Mouse (Mus musculus) frontal cortex, postnatal 36 days (tissue): ENCODE results near the gene Gm28043.
"Not testable (repeated sequence)": the region's sequence is repeated elsewhere in the genome, so short reads cannot be mapped to it uniquely, and the experiment has no call there.

ENCODE experiments used
- DNase-seq, 2 experiments: peaks; one replicate each; pipeline ENCODE4 v3.0.0; 2022; ENCODE audit warnings: low spot score in 2 of 2

The Gm28043 gene

DNA sequence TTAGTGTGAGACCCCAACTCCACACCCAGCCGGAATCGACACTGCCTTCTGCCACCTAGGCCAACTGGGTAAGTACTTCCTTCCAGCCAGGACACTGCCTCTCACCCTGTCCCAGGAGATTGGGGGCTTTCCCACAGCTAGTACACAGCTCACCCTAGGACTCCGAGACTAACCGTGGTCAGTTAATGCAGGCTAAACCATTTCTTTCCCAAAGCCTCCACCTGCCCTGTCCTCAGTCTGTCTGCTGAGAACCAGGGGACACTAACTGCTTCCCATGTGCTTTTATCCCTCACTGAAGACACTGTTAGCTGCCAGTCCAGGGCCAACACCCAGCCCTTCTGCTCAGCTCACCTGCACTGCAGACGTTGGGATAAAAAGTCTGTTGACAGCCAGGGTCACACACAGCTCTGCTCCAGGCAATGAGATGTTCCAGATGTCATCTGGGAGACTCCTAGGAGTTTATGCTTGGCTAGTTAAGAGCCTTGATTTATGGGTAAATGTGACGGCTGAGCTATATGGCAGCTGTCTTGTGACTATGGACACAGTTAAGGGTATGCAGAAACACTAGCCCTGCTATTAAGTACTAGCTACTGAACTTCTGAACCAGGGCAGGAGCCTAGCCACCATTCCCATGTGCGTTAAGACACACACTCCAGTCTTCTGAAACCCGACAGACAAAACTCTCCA, 97.2 kb downstream of the Gm28043 start:
- no peak for DNase-seq

DNA sequence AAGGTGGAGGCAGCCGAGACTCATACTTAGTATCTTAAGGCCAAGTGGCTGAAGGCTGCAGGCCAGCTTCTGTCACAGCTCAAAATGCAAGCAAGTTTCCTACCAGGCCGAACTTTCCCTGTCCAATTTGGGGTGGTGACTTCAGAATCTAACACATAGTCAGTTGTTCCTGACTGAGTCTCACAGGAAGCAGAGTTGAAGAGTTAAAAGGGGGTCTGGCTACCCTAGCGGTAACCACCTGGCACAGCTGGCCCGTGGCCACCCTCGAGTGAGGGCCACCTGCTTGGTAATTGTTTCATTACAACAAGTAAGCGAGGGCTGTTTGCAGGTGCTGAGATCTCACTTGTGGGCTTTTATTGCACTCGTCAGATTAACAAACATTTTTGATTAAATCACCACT, 97.9 kb downstream of the Gm28043 start:
- no peak for DNase-seq

DNA sequence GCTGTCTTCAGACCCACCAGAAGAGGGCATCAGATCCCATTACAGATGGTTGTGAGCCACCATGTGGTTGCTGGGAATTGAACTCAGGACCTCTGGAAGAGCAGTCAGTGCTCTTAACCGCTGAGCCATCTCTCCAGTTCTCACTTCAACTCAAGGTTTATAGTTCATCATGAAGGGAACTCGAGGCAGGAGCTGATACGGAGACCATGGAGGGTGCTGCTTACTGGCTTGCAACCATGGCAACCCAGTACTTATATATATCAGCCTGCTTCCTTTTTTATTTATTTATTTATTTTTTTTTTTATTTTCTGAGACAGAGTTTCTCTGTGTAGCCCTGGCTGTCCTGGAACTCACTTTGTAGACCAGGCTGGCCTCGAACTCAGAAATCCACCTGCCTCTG, 99.1 kb downstream of the Gm28043 start:
- DNase-seq: not testable (repeated sequence)

DNA sequence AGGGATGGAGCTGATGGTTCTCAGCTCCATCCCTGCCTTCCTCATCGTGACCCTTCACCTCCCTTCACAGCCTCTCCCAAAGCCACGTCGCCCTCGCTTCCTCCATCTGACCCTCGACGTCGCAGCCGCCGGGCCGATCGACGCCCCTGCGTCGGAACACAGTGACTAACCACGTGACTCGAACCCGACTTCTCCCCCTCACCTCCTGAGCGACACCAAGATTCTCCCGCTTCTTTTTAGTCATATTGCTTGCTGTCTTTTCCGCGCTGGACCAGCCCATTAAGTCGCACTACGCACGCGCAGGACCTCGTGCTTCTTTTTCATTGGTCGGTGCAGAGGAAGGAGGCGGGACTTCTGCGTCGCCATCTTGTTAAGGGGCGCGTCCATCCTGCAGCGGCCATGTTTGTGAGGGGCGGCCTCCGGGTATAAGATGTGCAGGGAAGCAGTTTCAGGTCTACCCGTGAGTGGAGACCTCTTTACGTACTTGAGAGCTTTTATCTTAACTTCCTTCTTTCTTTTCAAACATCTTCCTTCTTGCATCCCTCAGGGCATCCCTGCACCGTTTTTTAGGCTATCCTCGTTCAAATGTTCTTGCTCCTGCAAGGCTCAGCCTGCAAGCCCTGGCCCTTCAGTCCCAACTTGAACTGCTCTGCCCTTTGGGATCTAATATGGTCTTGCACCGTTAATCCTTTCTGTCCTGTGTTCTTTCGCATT, 102.2 kb downstream of the Gm28043 start, which contains the start of gene Ccdc167:
Gene Ccdc167, minus strand, starts transcription at position 313 of the 714 bp plus-strand sequence.
- peak; percentile 97 to 98 for DNase-seq

DNA sequence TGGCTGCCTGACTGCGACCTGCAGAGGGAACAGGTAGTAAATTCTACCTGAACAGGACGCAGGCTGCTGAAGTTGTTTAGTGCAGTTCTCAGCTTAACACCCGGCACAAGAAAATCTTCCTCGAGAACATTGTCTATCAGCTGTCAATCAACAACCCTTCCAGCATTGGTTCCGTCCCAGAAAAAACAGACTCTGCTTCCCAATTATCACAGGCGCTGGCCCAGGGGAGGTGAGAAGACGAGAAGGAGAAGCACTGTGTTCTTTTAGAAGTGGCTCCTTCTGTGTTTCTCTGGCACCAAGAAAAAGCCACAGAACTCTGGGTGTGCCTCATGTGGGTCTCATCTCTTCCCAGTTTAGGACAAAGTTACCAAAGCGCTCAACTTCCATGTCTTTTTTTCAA, 104.0 kb downstream of the Gm28043 start:
- no peak for DNase-seq

DNA sequence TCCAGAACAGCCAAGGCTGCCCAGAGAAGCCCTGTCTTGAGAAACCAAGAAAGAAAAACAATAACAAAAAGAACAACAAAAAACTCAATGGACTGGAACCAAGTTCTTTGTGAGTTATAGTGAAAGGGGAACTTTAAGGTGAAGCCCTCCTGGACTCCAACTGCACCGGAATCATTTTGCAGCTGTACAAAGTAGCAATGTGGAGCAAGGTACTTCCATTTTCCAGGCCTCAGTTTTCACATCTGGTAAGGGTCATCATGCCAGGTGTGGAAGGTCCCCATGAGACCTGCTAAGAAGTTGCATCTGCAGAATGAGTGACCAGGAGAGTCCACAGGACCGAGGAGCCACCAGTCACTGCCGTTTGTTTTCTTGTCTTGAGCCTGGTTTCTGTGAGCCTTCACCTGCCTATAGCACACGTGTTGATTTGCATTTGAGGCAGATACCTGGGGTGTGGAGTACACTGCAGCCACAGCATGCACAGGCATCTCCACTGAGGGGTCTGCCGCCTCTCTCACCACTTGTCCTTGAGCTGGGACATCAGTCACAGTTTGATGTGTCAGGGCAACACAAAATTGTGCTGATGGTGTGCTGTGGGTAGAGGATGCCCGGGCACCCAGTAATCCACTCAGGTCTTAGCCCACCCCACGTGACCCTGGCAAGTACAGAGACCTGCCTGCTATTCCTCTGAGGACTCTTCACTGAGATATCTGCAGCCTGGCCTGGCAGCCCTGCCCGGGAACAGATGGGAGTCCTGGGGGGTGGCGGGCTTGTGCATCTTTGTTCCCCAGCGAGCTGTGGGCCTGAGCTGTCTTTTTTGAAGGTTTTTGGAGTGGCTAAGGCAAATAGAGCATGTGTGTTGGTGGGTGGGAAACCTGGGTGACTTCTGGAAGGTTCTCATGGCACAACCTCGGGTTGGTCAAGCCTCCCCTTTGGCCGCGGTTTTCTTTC, 105.2 kb downstream of the Gm28043 start:
- no peak for DNase-seq

DNA sequence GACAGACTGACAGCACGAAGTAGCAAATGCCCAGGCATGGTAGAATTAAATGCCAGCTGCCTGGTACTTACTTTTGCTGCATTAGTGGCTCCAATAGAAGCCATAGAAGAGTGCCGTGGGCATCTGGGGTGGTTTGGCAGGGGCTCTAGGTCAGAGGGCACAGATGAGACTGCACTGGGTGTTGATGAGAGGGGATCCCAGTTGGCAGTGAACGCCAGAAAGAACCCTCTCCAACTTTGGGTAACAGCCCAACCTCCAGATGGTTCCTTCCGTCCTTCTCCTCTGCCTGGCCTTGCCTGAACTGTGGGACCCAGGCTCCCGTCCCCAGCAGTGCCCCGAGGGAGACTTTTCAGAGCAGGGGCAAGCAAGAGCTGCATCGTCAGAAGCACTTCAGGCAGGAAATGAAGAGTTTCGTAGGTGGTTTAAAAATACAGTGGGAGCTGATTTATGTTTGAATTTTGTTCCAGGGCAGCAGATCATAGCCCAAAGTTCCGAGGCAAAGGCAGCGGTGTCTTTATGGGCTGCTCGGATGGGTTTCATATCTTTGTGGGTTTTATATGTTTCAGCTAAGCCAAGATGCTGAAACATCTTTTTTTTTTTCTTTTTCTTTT, 106.2 kb downstream of the Gm28043 start:
- DNase-seq: no peak

DNA sequence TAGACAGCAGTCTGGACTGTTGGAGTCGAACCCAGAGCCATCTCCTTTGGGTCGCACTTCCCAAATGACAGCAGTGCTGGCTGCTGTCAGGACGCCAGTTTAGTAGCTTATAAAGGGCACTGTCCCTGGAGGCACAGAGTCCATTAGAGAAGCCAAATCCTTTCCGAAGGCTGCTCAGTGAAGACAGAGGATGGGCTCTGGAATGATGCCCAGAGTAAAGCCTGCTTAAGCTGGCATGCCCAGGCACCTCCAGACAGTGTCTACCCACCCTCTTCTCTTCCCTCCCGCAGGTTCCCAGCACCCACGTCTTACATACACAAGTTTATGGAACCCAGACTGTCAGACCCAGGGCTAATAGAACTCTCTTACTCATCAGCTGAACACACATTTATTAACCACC, 109.9 kb downstream of the Gm28043 start:
- DNase-seq: no peak

DNA sequence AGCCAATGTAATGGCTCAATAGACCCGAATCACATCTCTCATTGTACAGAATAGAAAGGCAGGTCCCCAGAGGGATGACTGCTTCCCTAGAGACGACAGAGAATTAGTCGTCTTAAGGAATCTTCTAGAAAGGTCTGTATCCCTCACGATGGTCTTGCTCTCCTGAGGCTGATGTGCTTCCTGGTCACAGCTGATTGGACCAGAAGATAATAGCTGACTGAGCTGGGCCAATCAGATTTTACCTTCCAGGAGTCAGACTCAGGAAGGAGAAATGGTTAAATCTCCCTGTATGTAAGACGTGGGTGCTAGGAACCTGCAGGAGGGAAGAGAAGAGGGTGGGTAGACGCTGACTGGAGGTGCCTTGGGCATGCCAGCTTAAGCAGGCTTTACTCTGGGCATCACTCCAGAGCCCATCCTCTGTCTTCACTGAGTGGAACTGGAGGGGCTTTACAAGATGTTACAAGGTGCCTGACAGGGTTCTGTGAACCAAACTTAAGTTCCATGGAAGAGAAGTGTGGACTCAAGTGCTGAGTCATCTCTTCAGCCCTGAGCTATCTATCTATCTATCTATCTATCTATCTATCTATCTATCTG, 110.4 kb downstream of the Gm28043 start:
- DNase-seq: no peak

DNA sequence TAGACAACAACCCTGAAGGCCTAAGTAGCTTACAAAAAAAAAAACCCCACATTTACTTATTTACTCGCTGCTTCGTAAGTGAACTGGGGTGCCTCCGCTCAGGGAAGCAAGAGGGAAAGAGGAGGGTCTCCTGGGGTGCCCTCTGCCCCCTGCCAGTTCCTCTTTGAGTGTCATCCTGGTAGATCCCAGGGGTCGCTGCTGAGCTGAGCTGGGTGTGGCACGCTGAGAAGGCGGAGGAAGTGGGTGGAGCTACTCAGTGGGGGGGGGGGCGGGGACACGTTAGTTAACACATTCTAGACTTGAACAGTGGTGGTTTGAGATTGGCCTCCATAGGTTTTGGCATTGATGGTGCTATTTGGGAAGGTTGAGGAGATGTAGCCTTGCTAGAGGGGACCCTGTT, 113.4 kb downstream of the Gm28043 start:
- DNase-seq: no peak

DNA sequence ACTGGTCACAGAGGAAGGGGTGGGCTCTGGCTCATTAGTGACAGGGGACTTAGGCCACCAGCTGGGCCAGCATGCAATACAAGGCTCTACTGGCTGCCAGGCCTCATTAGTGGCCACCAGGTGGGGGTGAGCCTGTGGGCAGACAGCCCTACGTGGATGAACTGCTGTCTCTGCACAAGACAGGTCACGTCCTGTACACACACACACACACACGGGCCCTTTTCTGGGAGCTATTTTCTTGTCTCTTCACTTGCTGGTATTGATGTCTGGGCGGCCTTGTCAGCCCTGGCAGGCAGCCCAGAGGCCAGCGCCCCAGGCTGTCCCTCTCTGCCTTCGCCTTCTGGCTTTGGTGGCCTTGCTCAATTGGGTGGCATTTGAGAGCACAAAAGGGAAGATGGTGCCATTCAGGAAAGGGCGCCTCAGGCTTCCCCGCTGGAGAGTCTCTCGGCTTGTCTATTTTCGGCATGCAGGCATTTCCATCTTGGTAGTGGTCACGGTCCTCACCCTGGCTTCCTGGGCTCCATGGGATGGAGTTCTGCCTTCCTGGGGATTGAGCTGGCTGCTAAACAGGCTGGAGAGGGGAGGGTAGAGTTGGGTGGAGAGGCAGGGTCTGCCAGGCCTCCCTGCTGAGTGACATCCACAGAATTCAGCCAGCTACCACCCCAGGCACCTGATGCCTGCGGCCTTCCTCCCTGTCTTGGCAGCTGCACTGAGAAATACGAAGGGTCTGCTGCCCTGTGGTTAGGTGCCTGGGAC, 116.0 kb downstream of the Gm28043 start:
- no peak for DNase-seq

DNA sequence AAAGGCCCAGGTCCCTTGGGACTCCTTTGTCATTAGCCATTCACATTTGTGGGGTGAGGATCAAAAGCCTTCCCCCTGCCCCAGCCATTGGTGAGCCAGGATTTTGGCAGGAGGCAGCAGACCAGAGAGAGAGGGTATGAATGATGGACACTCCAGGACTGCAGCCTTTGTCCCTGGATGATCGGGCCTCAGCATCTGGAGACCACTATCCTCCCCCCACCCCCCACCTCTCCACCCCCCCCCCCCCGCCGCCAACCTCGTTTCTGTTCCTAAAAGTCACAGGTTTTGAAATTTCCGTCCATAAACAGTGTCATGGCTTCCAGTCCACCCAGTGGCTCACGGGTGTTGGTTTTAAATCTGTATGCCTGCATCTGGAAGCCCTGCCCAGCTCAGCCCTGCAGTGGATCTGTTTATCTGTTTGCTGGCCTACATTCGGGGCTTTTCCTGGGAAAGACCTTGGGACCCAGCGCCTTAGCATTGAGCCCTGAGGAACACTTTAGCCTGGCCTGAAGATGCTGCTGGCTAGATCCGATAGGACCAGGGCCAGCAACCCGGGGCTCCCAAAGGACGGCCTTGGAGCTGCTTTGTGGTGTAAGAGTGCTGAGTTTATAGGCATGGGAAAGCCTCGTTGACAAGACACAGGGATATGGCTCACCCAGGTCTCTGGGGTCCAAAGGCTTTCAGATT, 116.7 kb downstream of the Gm28043 start:
- DNase-seq: no peak

DNA sequence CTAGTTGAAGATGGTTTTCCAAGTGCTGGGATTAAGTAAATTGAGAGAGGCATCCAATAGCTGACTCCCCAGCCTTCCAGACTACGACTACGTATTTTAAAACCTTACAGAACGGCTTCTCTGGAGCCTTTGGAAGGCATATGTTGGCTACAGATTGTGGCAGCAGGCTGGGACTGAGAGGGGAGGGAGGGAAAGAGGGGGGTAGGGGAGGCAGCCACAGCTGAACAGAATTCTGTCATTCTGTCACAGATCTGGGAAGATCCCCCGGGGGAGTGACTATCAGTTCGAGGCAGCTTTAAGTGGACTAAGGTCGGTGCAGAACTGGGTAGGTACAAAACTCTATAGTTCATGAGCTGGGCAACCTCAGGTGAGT, 117.3 kb downstream of the Gm28043 start:
- no peak for DNase-seq

DNA sequence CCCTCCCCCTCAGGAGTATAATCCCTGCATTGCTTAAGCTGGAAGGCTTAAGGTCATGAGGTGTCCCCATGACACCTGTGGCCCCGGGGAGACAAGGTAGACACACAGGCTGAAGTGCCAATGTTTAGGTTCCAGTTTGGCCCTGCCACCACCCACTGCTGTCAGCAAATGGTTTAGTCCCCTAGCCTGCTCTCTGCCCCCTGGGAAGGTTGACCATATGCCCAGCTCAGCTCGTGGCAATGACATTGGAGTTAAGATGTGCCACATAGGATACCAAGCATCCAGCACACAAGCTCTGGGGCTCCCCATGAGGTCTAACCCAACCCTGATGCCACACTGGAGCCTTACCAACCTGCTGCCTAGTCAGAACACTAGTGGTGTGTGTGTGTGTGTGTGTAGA, 117.8 kb downstream of the Gm28043 start:
- no peak for DNase-seq

DNA sequence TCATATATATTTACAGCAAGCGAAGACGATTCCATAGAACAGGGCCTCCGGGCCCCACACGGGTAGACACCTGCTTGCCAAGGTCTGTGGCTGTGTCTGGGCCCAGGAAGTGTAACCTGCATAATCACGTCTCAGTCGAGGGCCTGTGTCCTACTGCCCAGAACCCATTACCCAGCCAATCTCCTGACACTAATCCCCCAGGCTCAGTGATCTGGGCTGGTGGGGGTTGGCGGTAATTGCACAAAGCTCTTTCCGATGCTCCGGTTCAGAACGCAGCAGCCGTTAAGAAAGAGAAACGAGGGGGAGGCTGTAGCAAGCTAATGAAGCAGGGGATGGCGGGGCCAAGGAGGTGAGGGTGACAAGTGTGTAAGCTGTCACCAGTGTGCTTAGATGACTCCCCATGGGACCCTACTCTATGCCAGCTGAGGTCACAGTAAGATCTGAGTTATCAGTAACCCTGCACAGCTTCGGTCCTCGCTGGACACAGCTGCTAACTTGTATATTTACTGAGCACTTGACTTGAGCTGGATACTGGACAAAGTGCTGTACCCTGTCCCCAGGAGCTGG, 121.9 kb downstream of the Gm28043 start:
- no peak for DNase-seq

DNA sequence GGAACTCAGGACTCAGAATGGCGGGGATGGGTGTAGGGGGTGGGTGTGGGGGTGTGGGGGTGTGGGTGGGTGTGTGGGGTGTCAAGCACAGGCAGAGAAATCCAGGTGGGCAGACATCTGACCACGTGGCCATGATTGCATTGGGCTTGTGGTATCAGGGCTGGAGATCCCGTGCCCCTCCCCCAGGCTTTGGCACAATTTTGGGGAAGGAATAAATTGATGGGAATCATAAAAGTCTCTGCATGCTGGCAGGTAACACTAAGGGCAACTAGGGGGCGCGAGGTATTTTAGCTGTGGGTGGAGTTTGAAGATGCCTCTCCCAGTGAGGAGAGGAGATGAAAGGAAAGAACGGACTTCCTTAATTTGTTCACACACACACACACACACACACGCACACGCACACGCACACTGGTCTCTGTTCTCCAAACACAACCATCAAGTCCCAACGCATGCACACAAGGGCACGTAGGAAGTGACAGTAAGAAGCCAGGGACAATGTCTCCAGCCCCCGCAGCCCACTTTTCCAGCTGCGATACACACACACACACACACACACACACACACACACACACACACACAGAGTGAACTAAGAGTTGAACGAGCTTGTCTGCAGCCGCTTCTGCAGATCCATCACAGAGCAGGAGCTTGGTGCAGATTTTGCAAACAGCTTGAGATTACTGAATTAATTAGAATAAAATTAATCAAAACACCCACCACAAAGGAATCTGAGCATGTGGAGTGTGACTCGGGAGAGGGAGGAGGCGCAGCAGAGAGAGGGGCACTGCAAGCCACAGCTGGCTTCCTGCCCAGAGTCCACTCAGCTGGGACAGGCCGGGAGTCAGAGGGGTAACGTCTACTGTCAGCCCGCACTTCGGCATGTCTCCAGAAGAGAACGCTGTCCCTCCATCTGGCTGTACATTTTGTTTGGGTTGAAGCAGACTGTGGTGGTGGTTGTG, 123.5 kb downstream of the Gm28043 start:
- DNase-seq: peak; percentile 40 to 42

DNA sequence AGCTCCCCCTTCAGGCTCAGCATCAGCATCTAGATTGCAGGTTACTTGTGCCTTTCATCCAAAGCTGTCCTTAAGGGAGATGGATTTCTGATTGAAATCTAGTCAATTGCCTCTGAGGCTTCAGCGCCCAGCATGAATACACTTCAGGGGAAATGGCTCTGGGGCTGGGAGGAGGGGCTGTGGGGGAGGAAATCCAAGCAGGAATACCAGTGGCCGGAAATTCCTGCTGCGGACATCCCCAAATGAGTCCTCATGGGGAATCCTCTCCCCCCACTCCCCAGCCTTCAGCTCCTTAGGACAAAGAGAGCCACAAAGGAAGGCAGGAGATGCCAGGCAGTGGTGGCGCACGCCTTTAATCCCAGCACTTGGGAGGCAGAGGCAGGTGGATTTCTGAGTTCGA, 132.8 kb downstream of the Gm28043 start:
- DNase-seq: no peak
